Mouse (Mus musculus): ENCODE measurements around the gene 6330409D20Rik. TPM values are rescaled to one million over a fixed set of nuclear protein-coding genes. Genes with fewer than 3 reads are reported as not detected.
A peak's percentile ranks its signal among the peaks of the same experiment; 100 is the strongest.

Gene 6330409D20Rik
- polyA plus RNA-seq, 1 experiment, result not detected

GRCm38 (mm10) chr2:32714987-32715425, 25.8 kb downstream of the 6330409D20Rik start:
- H3K36me3 ChIP-seq (ENCODE audit: control insufficient read depth, insufficient read depth, low read length), result peaks cover 9% of the 10 kb centered on the region
- no peak for TF ChIP-seq POLR2A (IDR thresholded peaks at IDR 0.05; ENCODE audit: low read depth, low read length)
- no peak; the same call in 1 of the 2 replicates for TF ChIP-seq CTCF (IDR thresholded peaks at IDR 0.05; ENCODE audit: extremely low read depth, insufficient read length, insufficient replicate concordance, low read depth, low read length)
- WGBS, result 16% methylated on average over 4 of the region's 4 CpGs
- no peak overlapping the region for H3K4me3 ChIP-seq (ENCODE audit: low read depth, low read length)
- peaks cover 16% of the 10 kb centered on the region; the same call in 1 of the 2 replicates for H3K4me1 ChIP-seq (ENCODE audit: control insufficient read depth, insufficient read depth, insufficient read length, low read length)
- H3K27me3 ChIP-seq (ENCODE audit: control insufficient read depth, insufficient read depth, low read length), result no peaks in the 10 kb centered on the region
- H3K27ac ChIP-seq (ENCODE audit: insufficient read depth, low read depth, low read length), result peak overlapping the region; percentile 80

DNA sequence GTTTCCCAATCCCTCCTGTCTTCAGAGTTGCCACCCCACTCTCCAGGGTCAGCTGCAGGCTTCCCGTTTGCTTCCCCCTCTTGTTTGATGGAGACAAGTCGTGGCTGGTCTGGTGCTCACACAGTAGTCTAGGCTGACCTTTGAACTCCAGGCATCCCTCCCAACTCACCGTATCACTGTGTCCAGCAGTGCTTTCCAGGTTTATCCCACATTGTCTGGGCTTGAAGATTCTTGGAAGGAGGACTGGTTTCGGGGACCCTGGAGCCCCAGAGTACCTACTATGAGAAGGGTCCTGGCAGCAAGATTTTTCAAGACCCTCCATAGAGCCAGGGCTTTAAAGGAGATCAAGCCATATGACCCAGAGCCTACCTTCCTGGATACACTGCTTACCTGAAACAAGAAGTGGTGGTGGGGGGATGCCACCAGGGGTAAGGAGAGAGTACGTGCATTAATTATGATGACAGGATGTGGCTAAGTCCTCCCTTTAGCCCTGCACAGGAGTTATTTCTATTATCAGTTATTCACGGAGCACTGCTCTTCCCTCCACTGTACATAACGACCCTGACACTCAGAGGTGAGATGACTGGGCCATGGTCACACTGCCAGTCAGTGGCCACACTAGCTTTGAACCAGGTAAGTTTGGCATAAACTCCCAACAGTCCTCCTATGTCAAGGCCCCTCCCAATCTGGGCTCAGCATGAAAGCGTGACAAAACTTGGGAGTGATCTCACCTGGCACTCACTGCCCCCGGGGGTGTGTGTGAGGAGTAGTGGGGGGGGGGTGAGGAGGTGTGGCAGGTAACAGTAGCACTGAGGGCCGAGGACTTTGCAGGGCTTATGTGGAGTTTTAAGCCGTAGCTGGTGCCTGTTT, 26.5 kb downstream of the 6330409D20Rik start:
- TF ChIP-seq POLR2A (IDR thresholded peaks at IDR 0.05; ENCODE audit: low read depth, low read length) (no peak), CTCF (IDR thresholded peaks at IDR 0.05; ENCODE audit: extremely low read depth, insufficient read length, insufficient replicate concordance, low read depth, low read length) (no peak)
- 30% methylated on average over 11 of the region's 11 CpGs for WGBS
- H3K4me1 ChIP-seq (ENCODE audit: control insufficient read depth, insufficient read depth, insufficient read length, low read length), result peaks cover 16% of the 10 kb centered on the region; the same call in 1 of the 2 replicates
- H3K36me3 ChIP-seq (ENCODE audit: control insufficient read depth, insufficient read depth, low read length), result peaks cover 15% of the 10 kb centered on the region
- H3K27ac ChIP-seq (ENCODE audit: insufficient read depth, low read depth, low read length), result peak overlapping the region; percentile 80
- no peak overlapping the region for H3K4me3 ChIP-seq (ENCODE audit: low read depth, low read length)
- H3K27me3 ChIP-seq (ENCODE audit: control insufficient read depth, insufficient read depth, low read length), result no peaks in the 10 kb centered on the region

- Histone ChIP-seq H3K27ac (ENCODE audit: insufficient read depth, low read depth, low read length) (peak within 1 kb of the TSS; percentile 86), H3K27me3 (ENCODE audit: control insufficient read depth, insufficient read depth, low read length) (no peaks in the 10 kb centered on the region), H3K4me3 (ENCODE audit: low read depth, low read length) (peak within 1 kb of the TSS; percentile 98), H3K36me3 (ENCODE audit: control insufficient read depth, insufficient read depth, low read length) (peaks cover 25% of the 10 kb centered on the region), H3K4me1 (ENCODE audit: control insufficient read depth, insufficient read depth, insufficient read length, low read length) (peaks cover 16% of the 10 kb centered on the region; the same call in 1 of the 2 replicates)
- under 1% methylated on average over 59 of the region's 79 CpGs for WGBS
- TF ChIP-seq POLR2A (IDR thresholded peaks at IDR 0.05; ENCODE audit: low read depth, low read length) (no peak; the same call in 1 of the 2 replicates), CTCF (IDR thresholded peaks at IDR 0.05; ENCODE audit: extremely low read depth, insufficient read length, insufficient replicate concordance, low read depth, low read length) (peak; percentile 93)
These were observed 27.6 kb downstream of the 6330409D20Rik start, which contains the start of gene Cdk9 for GRCm38 (mm10) chr2:32712934-32713817. Gene Cdk9 (minus strand): TSS chr2:32713076.

- peaks cover 16% of the 10 kb centered on the region; the same call in 1 of the 2 replicates for H3K4me1 ChIP-seq (ENCODE audit: control insufficient read depth, insufficient read depth, insufficient read length, low read length)
- H3K27ac ChIP-seq (ENCODE audit: insufficient read depth, low read depth, low read length), result peak overlapping the region; percentile 81
- TF ChIP-seq CTCF (IDR thresholded peaks at IDR 0.05; ENCODE audit: extremely low read depth, insufficient read length, insufficient replicate concordance, low read depth, low read length) (no peak), POLR2A (IDR thresholded peaks at IDR 0.05; ENCODE audit: low read depth, low read length) (no peak)
- peaks cover 30% of the 10 kb centered on the region for H3K36me3 ChIP-seq (ENCODE audit: control insufficient read depth, insufficient read depth, low read length)
- WGBS, result 1% methylated on average over 22 of the region's 44 CpGs
- no peaks in the 10 kb centered on the region for H3K27me3 ChIP-seq (ENCODE audit: control insufficient read depth, insufficient read depth, low read length)
- peak overlapping the region; percentile 98 for H3K4me3 ChIP-seq (ENCODE audit: low read depth, low read length)
These were observed 28.3 kb downstream of the 6330409D20Rik start for GRCm38 (mm10) chr2:32712586-32712933.

DNA sequence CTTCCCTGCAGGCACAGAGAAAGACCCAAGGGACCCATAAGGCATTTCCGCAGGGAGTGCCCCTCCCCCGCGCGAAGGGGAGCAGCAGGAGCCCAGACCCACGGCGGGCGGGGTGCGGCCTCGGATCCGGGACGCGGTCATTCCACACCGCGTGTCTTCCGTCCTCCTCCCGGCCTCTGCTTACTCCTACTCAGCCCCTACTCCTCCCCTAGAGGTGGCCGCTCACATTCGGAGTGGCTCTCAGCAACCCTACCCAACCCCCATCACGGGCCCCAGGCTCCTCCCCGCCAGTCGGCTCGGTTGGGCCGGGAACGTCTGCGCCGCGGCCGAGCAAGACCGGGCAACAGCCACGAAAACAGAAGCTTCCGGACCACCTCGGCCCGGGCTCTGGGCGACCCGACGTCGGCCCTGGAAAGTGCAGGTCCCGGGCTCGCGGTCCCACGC, 28.7 kb downstream of the 6330409D20Rik start:
- Histone ChIP-seq H3K36me3 (ENCODE audit: control insufficient read depth, insufficient read depth, low read length) (peaks cover 32% of the 10 kb centered on the region), H3K27ac (ENCODE audit: insufficient read depth, low read depth, low read length) (peak overlapping the region; percentile 71), H3K27me3 (ENCODE audit: control insufficient read depth, insufficient read depth, low read length) (no peaks in the 10 kb centered on the region), H3K4me3 (ENCODE audit: low read depth, low read length) (peak overlapping the region; percentile 98), H3K4me1 (ENCODE audit: control insufficient read depth, insufficient read depth, insufficient read length, low read length) (peaks cover 16% of the 10 kb centered on the region; the same call in 1 of the 2 replicates)
- TF ChIP-seq CTCF (IDR thresholded peaks at IDR 0.05; ENCODE audit: extremely low read depth, insufficient read length, insufficient replicate concordance, low read depth, low read length) (no peak), POLR2A (IDR thresholded peaks at IDR 0.05; ENCODE audit: low read depth, low read length) (no peak)
- WGBS, result under 1% methylated on average over 41 of the region's 41 CpGs

DNA sequence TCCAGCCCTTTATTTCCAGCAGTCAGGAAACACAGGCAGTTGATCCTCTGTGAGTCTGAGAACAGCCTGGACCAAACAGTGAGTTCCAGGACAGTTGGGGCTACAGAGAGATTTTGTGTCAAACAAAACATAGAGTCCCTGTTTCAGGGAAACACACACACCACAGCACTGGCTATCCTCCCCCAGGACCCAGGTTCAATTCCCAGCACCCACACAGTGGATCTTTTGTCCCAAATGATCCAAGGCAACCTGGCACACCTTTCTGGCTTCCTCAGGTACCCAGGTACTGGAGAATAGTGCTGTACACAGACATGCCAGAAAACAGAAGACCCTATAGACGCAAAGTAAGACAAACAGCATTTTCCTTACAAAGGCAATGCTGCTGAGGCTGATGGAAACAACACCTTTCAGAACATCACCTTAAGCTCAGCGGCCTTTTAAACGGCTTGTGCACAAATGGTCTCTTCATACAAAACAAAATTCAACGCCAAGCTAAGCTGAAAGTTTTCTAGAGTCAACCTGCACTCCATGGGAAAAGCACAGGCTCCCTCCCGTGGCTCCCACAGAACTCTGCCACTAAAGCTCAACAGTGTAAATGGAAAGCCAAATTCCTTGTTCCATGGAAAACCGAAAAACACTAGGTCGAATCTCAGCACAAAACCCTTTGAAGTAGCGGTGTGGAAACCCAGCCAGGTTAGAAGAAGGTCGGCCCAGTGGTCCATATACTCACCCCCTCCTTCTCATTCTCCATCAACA, 29.3 kb downstream of the 6330409D20Rik start:
- Histone ChIP-seq H3K4me1 (ENCODE audit: control insufficient read depth, insufficient read depth, insufficient read length, low read length) (peaks cover 16% of the 10 kb centered on the region; the same call in 1 of the 2 replicates), H3K27ac (ENCODE audit: insufficient read depth, low read depth, low read length) (peak overlapping the region; percentile 71; the same call in 1 of the 2 replicates), H3K27me3 (ENCODE audit: control insufficient read depth, insufficient read depth, low read length) (no peaks in the 10 kb centered on the region), H3K36me3 (ENCODE audit: control insufficient read depth, insufficient read depth, low read length) (peaks cover 39% of the 10 kb centered on the region), H3K4me3 (ENCODE audit: low read depth, low read length) (peak overlapping the region; percentile 98)
- TF ChIP-seq POLR2A (IDR thresholded peaks at IDR 0.05; ENCODE audit: low read depth, low read length) (no peak), CTCF (IDR thresholded peaks at IDR 0.05; ENCODE audit: extremely low read depth, insufficient read length, insufficient replicate concordance, low read depth, low read length) (no peak)
- WGBS, result 15% methylated on average over 9 of the region's 9 CpGs
